Mouse (Mus musculus) c-Kit-positive CD71-positive TER-119-negative erythroid progenitor cells, embryonic 14.5 days (primary cell): ENCODE data around the gene Lamc1.
"Not testable (repeated sequence)": the region's sequence is repeated elsewhere in the genome, so short reads cannot be mapped to it uniquely, and the experiment has no call there.

Experiments used
- DNase-seq: peaks from one replicate; pipeline ENCODE4 v3.0.0-alpha.2; 2013; ENCODE audit warnings: low read depth

Lamc1 gene

GRCm38 (mm10) chr1:153331796-153332443 lies 666 bp downstream of the Lamc1 start:
- no peak for DNase-seq

GRCm38 (mm10) chr1:153331206-153331605 lies 1.4 kb downstream of the Lamc1 start:
- DNase-seq, result no peak

GRCm38 (mm10) chr1:153329306-153329705 lies 3.3 kb downstream of the Lamc1 start:
- DNase-seq, result no peak

- no peak for DNase-seq
These were observed 5.5 kb downstream of the Lamc1 start for GRCm38 (mm10) chr1:153327063-153327462.

- no peak for DNase-seq
These were observed 6.4 kb downstream of the Lamc1 start for GRCm38 (mm10) chr1:153326226-153326625.

GRCm38 (mm10) chr1:153321404-153321803 lies 11.2 kb downstream of the Lamc1 start:
- no peak for DNase-seq

GRCm38 (mm10) chr1:153320554-153321147 lies 11.9 kb downstream of the Lamc1 start:
- DNase-seq, result no peak

GRCm38 (mm10) chr1:153320121-153320520 lies 12.5 kb downstream of the Lamc1 start:
- no peak for DNase-seq

GRCm38 (mm10) chr1:153318741-153319140 lies 13.8 kb downstream of the Lamc1 start:
- DNase-seq, result no peak

GRCm38 (mm10) chr1:153318287-153318686 lies 14.3 kb downstream of the Lamc1 start:
- no peak for DNase-seq

GRCm38 (mm10) chr1:153317486-153318260 lies 14.9 kb downstream of the Lamc1 start:
- DNase-seq, result no peak

GRCm38 (mm10) chr1:153316956-153317355 lies 15.6 kb downstream of the Lamc1 start:
- no peak for DNase-seq

- DNase-seq, result no peak
These were observed 16.3 kb downstream of the Lamc1 start for GRCm38 (mm10) chr1:153316286-153316685.

GRCm38 (mm10) chr1:153315121-153315520 lies 17.5 kb downstream of the Lamc1 start:
- DNase-seq, result no peak

- DNase-seq, result no peak
These were observed 19.6 kb downstream of the Lamc1 start for GRCm38 (mm10) chr1:153312992-153313391.

- no peak for DNase-seq
These were observed 22.4 kb downstream of the Lamc1 start for GRCm38 (mm10) chr1:153310190-153310589.

- no peak for DNase-seq
These were observed 23.3 kb downstream of the Lamc1 start for GRCm38 (mm10) chr1:153309310-153309709.

- DNase-seq, result no peak
These were observed 23.7 kb downstream of the Lamc1 start for GRCm38 (mm10) chr1:153308915-153309296.

GRCm38 (mm10) chr1:153308179-153308914 lies 24.2 kb downstream of the Lamc1 start:
- no peak for DNase-seq

- DNase-seq, result no peak
These were observed 24.9 kb downstream of the Lamc1 start for GRCm38 (mm10) chr1:153307509-153308178.

- DNase-seq, result peak; percentile 64
These were observed 26.9 kb downstream of the Lamc1 start for GRCm38 (mm10) chr1:153305728-153306127.

- not testable (repeated sequence) for DNase-seq
These were observed 27.3 kb downstream of the Lamc1 start for GRCm38 (mm10) chr1:153305249-153305648.
